Comparison of ENCODE assay signal across 8 mouse cellular contexts in genomic region chr10:61783621-61784251, GRCm38 (mm10). TPM values are rescaled to one million over a fixed set of nuclear protein-coding genes. Genes with fewer than 3 reads are reported as not detected.
DNase-seq lines count a peak whose midpoint lies in the region; ATAC-seq and TF ChIP-seq lines count a peak whose summit lies in the region.

Gene H2afy2 (minus strand): TSS chr10:61784147.

- H3K9ac ChIP-seq in hindbrain, embryonic 12.5 days = peak within 1 kb of the TSS; percentile 99
- H3K9ac ChIP-seq in lung, embryonic 16.5 days (ENCODE audit: low read length) = peak within 1 kb of the TSS; percentile 94

- POLR2A ChIA-PET in Patski (lab: Charles Lee) = no interaction called here

- CTCF ChIA-PET in Patski (lab: Charles Lee) = interaction anchor here (0.9 to 1.7 kb wide), 2 partner anchors 25 to 39 kb away, joined by 3 to 8 read pairs; no protein-coding TSS in a partner anchor

- peak within 1 kb of the TSS; percentile 99 for H3K27ac ChIP-seq in hindbrain, embryonic 12.5 days
- H3K27ac ChIP-seq in lung, embryonic 16.5 days (ENCODE audit: low read length) = peak within 1 kb of the TSS; percentile 74

- peak within 1 kb of the TSS; percentile 57 for H3K4me2 ChIP-seq in hindbrain, embryonic 12.5 days (replicated peaks)
- H3K4me2 ChIP-seq in lung, embryonic 16.5 days (ENCODE audit: low read depth, low read length) = peak within 1 kb of the TSS; percentile 81

- ATAC-seq in Patski = peak; percentile 61
- ATAC-seq in hindbrain, embryonic 12.5 days (ENCODE audit: low FRiP score) = peak; percentile 90
- peak; percentile 91 for ATAC-seq in lung, embryonic 16.5 days (ENCODE audit: low read depth)

- no peaks in the 10 kb centered on the region for H3K36me3 ChIP-seq in hindbrain, embryonic 12.5 days
- no peaks in the 10 kb centered on the region for H3K36me3 ChIP-seq in lung, embryonic 16.5 days (ENCODE audit: control insufficient read depth, insufficient read depth, low read length)

- TF ChIP-seq CTCF in Patski (IDR thresholded peaks at IDR 0.05) = no peak

- peak within 1 kb of the TSS; percentile 93 for H3K4me3 ChIP-seq in hindbrain, embryonic 12.5 days
- peak within 1 kb of the TSS; percentile 74 for H3K4me3 ChIP-seq in lung, embryonic 16.5 days (ENCODE audit: low read length)

- H3K27me3 ChIP-seq in Patski = no peaks in the 10 kb centered on the region
- H3K27me3 ChIP-seq in hindbrain, embryonic 12.5 days = no peaks in the 10 kb centered on the region
- no peaks in the 10 kb centered on the region for H3K27me3 ChIP-seq in lung, embryonic 16.5 days (ENCODE audit: control insufficient read depth, insufficient read depth, low read depth, low read length)

- WGBS in hindbrain, embryonic 12.5 days = under 1% methylated on average over 49 of the region's 50 CpGs
- WGBS in lung, embryonic 16.5 days = under 1% methylated on average over 43 of the region's 50 CpGs

- peaks cover 23% of the 10 kb centered on the region for H3K4me1 ChIP-seq in hindbrain, embryonic 12.5 days
- H3K4me1 ChIP-seq in lung, embryonic 16.5 days (replicated peaks; ENCODE audit: control insufficient read depth, insufficient read depth, low read length) = peaks cover 16% of the 10 kb centered on the region

- in situ Hi-C loops in Patski (cut with MboI; ENCODE audit: low pct_unique_long_range_greater_than_20kb) = no loop called here

- no peak for DNase-seq in Patski (ENCODE audit: low read depth, low spot score)
- DNase-seq in cerebellum, postnatal 10 days = peak; percentile 93 to 95
- DNase-seq in frontal cortex, postnatal 14 days (ENCODE audit: low spot score in 2 of 2) = peak; percentile 71 to 74
- peak; percentile 53 to 54 for DNase-seq in layer of hippocampus, postnatal 25 days (ENCODE audit: extremely low spot score in 1 of 2, low spot score in 1 of 2)
- peak; percentile 94 for DNase-seq in retina, postnatal 1 day
- peak; percentile 71 for DNase-seq in yolk sac, embryonic 10.5 days (ENCODE audit: low spot score)

- H3K9me3 ChIP-seq in hindbrain, embryonic 12.5 days (replicated peaks) = no peaks in the 10 kb centered on the region
- H3K9me3 ChIP-seq in lung, embryonic 16.5 days (ENCODE audit: control insufficient read depth, low read length) = no peaks in the 10 kb centered on the region

RNA-seq across cellular contexts. Expression of gene H2afy2, which starts in this region (rescaled TPM):
- polyA plus RNA-seq in Patski (2021) = 33.1 TPM
- 340 and 382 TPM in 2 replicates for polyA plus RNA-seq in hindbrain, embryonic 12.5 days (2016; fragmentation: Nextera tagmentation; extraction: Ambion mirVana)
- 10 to 100 TPM; 15.6 to 17.2 TPM for total RNA-seq in layer of hippocampus, postnatal 25 days (2021)
- 92.2 and 107 TPM in 2 replicates for polyA plus RNA-seq in lung, embryonic 16.5 days (2015; fragmentation: Nextera tagmentation; extraction: Ambion mirVana)
